In the genomic region with DNA sequence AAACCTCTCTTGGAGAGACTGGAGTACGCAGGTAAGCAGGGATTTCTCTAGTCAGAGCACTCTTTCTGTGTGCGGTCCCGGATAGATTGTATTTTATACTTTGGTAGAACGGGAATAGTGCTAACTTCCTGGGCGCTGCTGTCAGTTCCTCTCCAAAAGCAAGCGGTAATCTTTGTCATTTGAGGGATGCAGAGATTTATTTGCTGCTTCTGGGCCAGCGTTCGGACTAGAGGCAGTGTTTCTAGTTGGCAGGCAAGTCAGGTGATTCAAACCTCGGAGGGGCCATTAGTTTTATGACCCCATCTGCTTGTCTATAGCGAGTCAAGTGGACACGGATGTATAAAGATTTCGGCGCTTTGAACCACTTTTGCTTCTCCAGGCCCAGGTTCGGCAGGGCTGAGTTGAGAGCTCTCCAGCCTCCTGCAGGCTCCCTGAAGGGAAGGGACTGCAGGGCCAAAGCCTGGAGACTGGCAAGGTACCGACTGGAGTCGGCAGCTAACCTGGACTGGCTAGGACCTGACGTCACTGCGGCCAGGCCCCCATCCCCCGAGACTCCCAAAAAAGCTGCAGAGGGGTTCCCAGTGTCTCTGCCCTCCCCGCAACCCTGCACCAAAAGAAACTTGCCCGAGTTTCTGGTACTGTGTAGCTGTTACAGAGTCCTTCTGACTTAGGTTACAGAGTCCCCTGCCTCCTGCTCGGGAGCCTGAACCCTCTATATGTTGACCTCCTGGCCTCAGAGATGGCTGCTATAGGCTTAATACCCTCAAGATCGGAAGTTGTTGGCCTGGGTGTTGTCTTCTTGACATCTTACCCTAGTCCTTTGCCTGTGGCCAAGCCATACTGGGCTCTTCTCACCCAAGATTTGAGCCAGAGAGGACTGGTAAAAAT, we compare ENCODE assay signal across 13 mouse cellular contexts. TPM values are rescaled to one million over a fixed set of nuclear protein-coding genes. Genes with fewer than 3 reads are reported as not detected.
DNase-seq lines count a peak whose midpoint lies in the region; ATAC-seq and TF ChIP-seq lines count a peak whose summit lies in the region.
"Had no signal": no experiment of that assay in that cellular context is flagged by ENCODE, and none has a peak within 500 bp of the region (broad histone marks: within the 10 kb centered on the region; RNA-seq: fewer than 3 reads in every experiment).

No protein-coding gene starts in this region.

- ATAC-seq in forebrain, embryonic 16.5 days = no peak
- no peak for ATAC-seq in midbrain, embryonic 15.5 days (replicated peaks)
- ATAC-seq in CD4-positive, CD25-positive, alpha-beta regulatory T cell, adult 4 months = no peak

- H3K9me3 ChIP-seq in forebrain, embryonic 16.5 days (ENCODE audit: control insufficient read depth, low read length) = no peaks in the 10 kb centered on the region
- H3K9me3 ChIP-seq in midbrain, embryonic 15.5 days = no peaks in the 10 kb centered on the region
- H3K9me3 ChIP-seq: limb, embryonic 15.5 days had no signal

- H3K27ac ChIP-seq in forebrain, embryonic 16.5 days (ENCODE audit: low read length) = peak overlapping the region; percentile 85
- peak overlapping the region; percentile 66 for H3K27ac ChIP-seq in midbrain, embryonic 15.5 days
- H3K27ac ChIP-seq: limb, embryonic 15.5 days had no signal

- no peak for TF ChIP-seq POLR2A in lung, adult 2 months (IDR thresholded peaks at IDR 0.05; ENCODE audit: borderline replicate concordance, extremely low read depth, low read depth, low read length)

- no peak for TF ChIP-seq CTCF in lung, adult 2 months (IDR thresholded peaks at IDR 0.05; ENCODE audit: insufficient read depth, low read length)

- peak; percentile 11 for DNase-seq in lung, adult 2 months
- no peak for DNase-seq in lung, postnatal 25 days (ENCODE audit: low spot score)
- DNase-seq in thymus, postnatal 25 days = no peak
- DNase-seq in right cerebral cortex, postnatal 4 days = no peak
- no peak for DNase-seq in left cerebral cortex, postnatal 10 days (ENCODE audit: extremely low spot score in 1 of 2, low spot score in 2 of 2)
- DNase-seq: kidney, postnatal 4 days had no signal

- H3K9ac ChIP-seq in forebrain, embryonic 16.5 days (replicated peaks; ENCODE audit: low read depth, low read length) = peak overlapping the region; percentile 33
- H3K9ac ChIP-seq in midbrain, embryonic 15.5 days = peak overlapping the region; percentile 29
- H3K9ac ChIP-seq: limb, embryonic 15.5 days had no signal

- H3K27me3 ChIP-seq in forebrain, embryonic 16.5 days (replicated peaks; ENCODE audit: control insufficient read depth, insufficient read depth, low read length) = no peaks in the 10 kb centered on the region; the same call in 1 of the 2 replicates
- H3K27me3 ChIP-seq in midbrain, embryonic 15.5 days (replicated peaks) = peaks cover 13% of the 10 kb centered on the region; the same call in 1 of the 2 replicates

- H3K36me3 ChIP-seq in forebrain, embryonic 16.5 days (ENCODE audit: control insufficient read depth, insufficient read depth) = no peaks in the 10 kb centered on the region
- no peaks in the 10 kb centered on the region for H3K36me3 ChIP-seq in midbrain, embryonic 15.5 days (replicated peaks)
- H3K36me3 ChIP-seq: limb, embryonic 15.5 days had no signal

- H3K4me3 ChIP-seq in lung, adult 2 months (replicated peaks; ENCODE audit: extremely low read depth, low read depth, low read length) = no peak overlapping the region
- peak overlapping the region; percentile 50 for H3K4me3 ChIP-seq in forebrain, embryonic 16.5 days (replicated peaks; ENCODE audit: low read length)
- peak overlapping the region; percentile 35 for H3K4me3 ChIP-seq in midbrain, embryonic 15.5 days
- H3K4me3 ChIP-seq: limb, embryonic 15.5 days had no signal

- intact Hi-C loops in left cerebral cortex, postnatal 10 days (cut with DNase I) = loop anchor here (5.0 to 10.0 kb wide), 2 partner anchors 430 to 568 kb away; no protein-coding TSS in a partner anchor

- no peaks in the 10 kb centered on the region for H3K4me1 ChIP-seq in lung, adult 2 months (ENCODE audit: control insufficient read depth, insufficient read depth, low read length)
- H3K4me1 ChIP-seq in forebrain, embryonic 16.5 days (replicated peaks; ENCODE audit: control insufficient read depth, insufficient read depth, low read length) = peaks cover 45% of the 10 kb centered on the region
- H3K4me1 ChIP-seq in midbrain, embryonic 15.5 days = peaks cover 15% of the 10 kb centered on the region
- H3K4me1 ChIP-seq: limb, embryonic 15.5 days had no signal

- WGBS in lung, adult 2 months = 8% methylated on average over 23 of the region's 23 CpGs
- WGBS in forebrain, embryonic 16.5 days = 6% methylated on average over 23 of the region's 23 CpGs
- WGBS in midbrain, embryonic 15.5 days = 9% methylated on average over 23 of the region's 23 CpGs

- peak overlapping the region; percentile 44 for H3K4me2 ChIP-seq in forebrain, embryonic 16.5 days (ENCODE audit: low read length)
- peak overlapping the region; percentile 46 for H3K4me2 ChIP-seq in midbrain, embryonic 15.5 days
- H3K4me2 ChIP-seq: limb, embryonic 15.5 days had no signal

RNA-seq across cellular contexts. Expression of a gene that starts 6.9 kb away (rescaled TPM):
- polyA plus RNA-seq in lung, adult 2 months (2012; rRNA removed) = 14.2 and 16.0 TPM in 2 replicates
- polyA plus RNA-seq in forebrain, embryonic 16.5 days (2015; fragmentation: Nextera tagmentation; extraction: Ambion mirVana) = 20.8 and 24.0 TPM in 2 replicates
- 20.7 and 23.2 TPM in 2 replicates for polyA plus RNA-seq in midbrain, embryonic 15.5 days (2015; fragmentation: Nextera tagmentation; extraction: Ambion mirVana)
- not detected for polyA plus RNA-seq in CD4-positive, CD25-positive, alpha-beta regulatory T cell, adult 4 months (2017; shearing (Covaris generic))
- total RNA-seq in left cerebral cortex, postnatal 10 days (2021) = 10 to 100 TPM; 32.0 to 39.7 TPM
- total RNA-seq: hematopoietic stem cell, adult 5-6 weeks had no signal
- polyA plus RNA-seq: gonadal fat pad, adult 2 months; spleen, adult 2 months had no signal

Comparison
In these comparisons a context has a peak if more than half of its experiments do, and no peak if none do; other contexts are left out.
1. RNA of a gene that starts 6.9 kb away (polyA plus RNA-seq): 20.8 to 24.0 TPM in forebrain, embryonic 16.5 days, 20.7 to 23.2 TPM in midbrain, embryonic 15.5 days and 14.2 to 16.0 TPM in lung, adult 2 months; not detected in CD4-positive, CD25-positive, alpha-beta regulatory T cell, adult 4 months; every median in the first group is over 10 times any median in the second.